Mouse (Mus musculus): Measurements from ENCODE around the gene 1700122O11Rik.
A peak's percentile ranks its signal among the peaks of the same experiment; 100 is the strongest.

The 1700122O11Rik gene

GRCm38 (mm10) chr17:48038193-48038592, at the start of gene 1700122O11Rik:
Gene 1700122O11Rik, minus strand, starts transcription at chr17:48038293.
- DNase-seq = no peak

- no peak for DNase-seq
Observed at GRCm38 (mm10) chr17:48080626-48081025, 42.5 kb upstream of the 1700122O11Rik start.

- no peak for DNase-seq
Observed at GRCm38 (mm10) chr17:48067729-48068128, 29.6 kb upstream of the 1700122O11Rik start.

- DNase-seq = no peak
Observed at GRCm38 (mm10) chr17:48067083-48067614, 29.1 kb upstream of the 1700122O11Rik start.

GRCm38 (mm10) chr17:48065081-48065501, 27.0 kb upstream of the 1700122O11Rik start:
- no peak for DNase-seq

GRCm38 (mm10) chr17:48064196-48064843, 26.2 kb upstream of the 1700122O11Rik start:
- no peak for DNase-seq

- DNase-seq = no peak
Observed at GRCm38 (mm10) chr17:48057382-48057781, 19.3 kb upstream of the 1700122O11Rik start.

- DNase-seq = no peak
Observed at GRCm38 (mm10) chr17:48055076-48055816, 17.2 kb upstream of the 1700122O11Rik start.

- no peak for DNase-seq
Observed at GRCm38 (mm10) chr17:48053646-48054045, 15.6 kb upstream of the 1700122O11Rik start.

- no peak for DNase-seq
Observed at GRCm38 (mm10) chr17:48052338-48053067, 14.4 kb upstream of the 1700122O11Rik start.

- no peak for DNase-seq
Observed at GRCm38 (mm10) chr17:48051638-48052337, 13.7 kb upstream of the 1700122O11Rik start.

- peak; percentile 47 to 56 for DNase-seq
Observed at GRCm38 (mm10) chr17:48045631-48046030, 7.5 kb upstream of the 1700122O11Rik start.

GRCm38 (mm10) chr17:48043154-48043880, 5.2 kb upstream of the 1700122O11Rik start:
- no peak for DNase-seq

GRCm38 (mm10) chr17:48041351-48042287, 3.5 kb upstream of the 1700122O11Rik start:
- DNase-seq = peak; percentile 14 to 15

GRCm38 (mm10) chr17:48039232-48039866, 1.3 kb upstream of the 1700122O11Rik start:
- no peak for DNase-seq

- no peak for DNase-seq
Observed at GRCm38 (mm10) chr17:48036921-48037320, 1.2 kb downstream of the 1700122O11Rik start.

- no peak for DNase-seq
Observed at GRCm38 (mm10) chr17:48031521-48032430, 6.3 kb downstream of the 1700122O11Rik start.

GRCm38 (mm10) chr17:48029241-48029640, 8.9 kb downstream of the 1700122O11Rik start:
- DNase-seq = no peak

GRCm38 (mm10) chr17:48028250-48028649, 9.8 kb downstream of the 1700122O11Rik start:
- no peak for DNase-seq

Measured in cerebellum, postnatal 36 days (tissue).